Comparison of ENCODE assay signal across 11 mouse cellular contexts in genomic region chr5:89444360-89444759, GRCm38 (mm10). TPM values are rescaled to one million over a fixed set of nuclear protein-coding genes. Genes with fewer than 3 reads are reported as not detected.
DNase-seq lines count a peak whose midpoint lies in the region; ATAC-seq and TF ChIP-seq lines count a peak whose summit lies in the region.
"Had no signal": no experiment of that assay in that cellular context is flagged by ENCODE, and none has a peak within 500 bp of the region (broad histone marks: within the 10 kb centered on the region; RNA-seq: fewer than 3 reads in every experiment).

No protein-coding gene starts in this region.

- no peaks in the 10 kb centered on the region for H3K4me1 ChIP-seq in heart, postnatal 0 days (ENCODE audit: control insufficient read depth, insufficient read depth)
- H3K4me1 ChIP-seq in heart, embryonic 10.5 days, result no peaks in the 10 kb centered on the region
- H3K4me1 ChIP-seq in forebrain, embryonic 13.5 days, result no peaks in the 10 kb centered on the region

- H3K9ac ChIP-seq in heart, postnatal 0 days (replicated peaks; ENCODE audit: low read depth, low read length), result no peak overlapping the region
- no peak overlapping the region for H3K9ac ChIP-seq in forebrain, embryonic 13.5 days
- H3K9ac ChIP-seq: limb, embryonic 12.5 days had no signal

- no peaks in the 10 kb centered on the region for H3K9me3 ChIP-seq in heart, postnatal 0 days (replicated peaks; ENCODE audit: control insufficient read depth, low read length)
- no peaks in the 10 kb centered on the region for H3K9me3 ChIP-seq in heart, embryonic 10.5 days
- no peaks in the 10 kb centered on the region for H3K9me3 ChIP-seq in forebrain, embryonic 13.5 days (replicated peaks)
- H3K9me3 ChIP-seq: limb, embryonic 12.5 days had no signal

- no peaks in the 10 kb centered on the region for H3K27me3 ChIP-seq in heart, postnatal 0 days (ENCODE audit: control insufficient read depth, insufficient read depth, low read length)
- H3K27me3 ChIP-seq in heart, embryonic 10.5 days (ENCODE audit: insufficient read depth, poor library complexity, severe bottlenecking), result no peaks in the 10 kb centered on the region
- no peaks in the 10 kb centered on the region for H3K27me3 ChIP-seq in forebrain, embryonic 13.5 days
- H3K27me3 ChIP-seq: limb, embryonic 12.5 days had no signal

- TF ChIP-seq CTCF in heart, postnatal 0 days (IDR thresholded peaks at IDR 0.05; ENCODE audit: low read depth), result 0 out of 2 replicates have a peak, but pooled peaks have one; percentile 19

- no peak for DNase-seq in heart, postnatal 0 days (ENCODE audit: low spot score)
- DNase-seq in heart, embryonic 10.5 days (ENCODE audit: low spot score), result no peak
- DNase-seq in retina, postnatal 1 day, result peak; percentile 37
- DNase-seq in retina, embryonic 14.5 days (ENCODE audit: low spot score), result no peak
- DNase-seq in spleen, postnatal 10 days (ENCODE audit: low spot score in 2 of 2), result no peak
- no peak for DNase-seq in thymus, postnatal 10 days (ENCODE audit: low spot score in 2 of 2)
- no peak for DNase-seq in thymus, postnatal 0 days (ENCODE audit: low spot score)

- H3K27ac ChIP-seq in heart, postnatal 0 days (ENCODE audit: low read depth), result no peak overlapping the region
- no peak overlapping the region for H3K27ac ChIP-seq in heart, embryonic 10.5 days
- no peak overlapping the region for H3K27ac ChIP-seq in forebrain, embryonic 13.5 days
- H3K27ac ChIP-seq: limb, embryonic 12.5 days had no signal

- no peak for TF ChIP-seq EP300 in heart, postnatal 0 days (IDR thresholded peaks at IDR 0.05; ENCODE audit: low read depth)

- no peak for ATAC-seq in heart, postnatal 0 days (ENCODE audit: insufficient read depth, low read depth)
- peak; percentile 65 for ATAC-seq in forebrain, embryonic 13.5 days

- H3K4me3 ChIP-seq in heart, postnatal 0 days (ENCODE audit: low read depth, low read length), result no peak overlapping the region
- H3K4me3 ChIP-seq in heart, embryonic 10.5 days, result no peak overlapping the region
- no peak overlapping the region for H3K4me3 ChIP-seq in forebrain, embryonic 13.5 days
- H3K4me3 ChIP-seq: limb, embryonic 12.5 days; myocyte had no signal

- 85% methylated on average over 4 of the region's 4 CpGs for WGBS in heart, postnatal 0 days
- WGBS in heart, embryonic 10.5 days, result 79% methylated on average over 4 of the region's 4 CpGs
- 76% methylated on average over 4 of the region's 4 CpGs for WGBS in forebrain, embryonic 13.5 days

- H3K36me3 ChIP-seq in heart, postnatal 0 days (replicated peaks; ENCODE audit: control insufficient read depth, insufficient read depth, low read length), result no peaks in the 10 kb centered on the region
- no peaks in the 10 kb centered on the region for H3K36me3 ChIP-seq in heart, embryonic 10.5 days
- H3K36me3 ChIP-seq in forebrain, embryonic 13.5 days (ENCODE audit: poor library complexity, severe bottlenecking), result no peaks in the 10 kb centered on the region
- H3K36me3 ChIP-seq: G1E; limb, embryonic 12.5 days had no signal

- H3K4me2 ChIP-seq in heart, postnatal 0 days (ENCODE audit: low read depth, low read length), result no peak overlapping the region
- H3K4me2 ChIP-seq in forebrain, embryonic 13.5 days, result no peak overlapping the region
- H3K4me2 ChIP-seq: limb, embryonic 12.5 days had no signal

RNA-seq across cellular contexts. Expression of gene Gc, which starts 13.3 kb away (rescaled TPM):
- total RNA-seq in heart, postnatal 0 days (2014; rRNA removed; ENCODE audit: low replicate concordance), result 0.53 TPM in 1 of 2 replicates, not detected in the other
- polyA plus RNA-seq in heart, postnatal 0 days (2015; fragmentation: Nextera tagmentation; extraction: Ambion mirVana), result 0.05 TPM in 1 of 2 replicates, not detected in the other
- 1.2 TPM in 1 of 2 replicates, not detected in the other for polyA plus RNA-seq in heart, embryonic 10.5 days (2016; fragmentation: Nextera tagmentation; extraction: Ambion mirVana)
- 0.15 TPM in 1 of 2 replicates, not detected in the other for polyA plus RNA-seq in forebrain, embryonic 13.5 days (2015; fragmentation: Nextera tagmentation; extraction: Ambion mirVana)
- polyA plus RNA-seq in thymus, postnatal 0 days (2015; fragmentation: Nextera tagmentation; extraction: Ambion mirVana), result 0.27 and 0.33 TPM in 2 replicates
- total RNA-seq: G1E had no signal
- polyA plus RNA-seq: G1E; limb, embryonic 12.5 days; myocyte had no signal
